Mouse (Mus musculus) splenic B cell, adult 2 months (primary cell): ENCODE data around the gene Igfl3.

ENCODE experiments used
- DNase-seq: peaks from one replicate; pipeline ENCODE4 v3.0.0-alpha.2; 2011; ENCODE audit warnings: low read depth, low spot score
- H3K27me3 ChIP-seq: 2 replicates; pipeline ENCODE4 v1.6.1; 2012; ENCODE audit warnings: mild to moderate bottlenecking, low read length, moderate library complexity, mixed read lengths; ENCODE audit not compliant: control insufficient read depth, poor library complexity, insufficient read depth, severe bottlenecking
- H3K36me3 ChIP-seq: 2 replicates; pipeline ENCODE4 v1.6.1; 2012; ENCODE audit warnings: mild to moderate bottlenecking, low read length, moderate library complexity, mixed read lengths; ENCODE audit not compliant: control insufficient read depth, poor library complexity, insufficient read depth, severe bottlenecking

Igfl3 gene

GRCm38 (mm10) chr7:18176194-18176593 lies at the start of gene Igfl3:
Gene Igfl3 (plus strand): TSS chr7:18176494.
- Histone ChIP-seq H3K36me3 (no peaks in the 10 kb centered on the region), H3K27me3 (no peaks in the 10 kb centered on the region)
- no peak for DNase-seq

- no peak for DNase-seq
- no peaks in the 10 kb centered on the region for H3K27me3 ChIP-seq
- no peaks in the 10 kb centered on the region for H3K36me3 ChIP-seq
Measured at GRCm38 (mm10) chr7:18210938-18211337, 34.6 kb downstream of the Igfl3 start.

- no peak for DNase-seq
- no peaks in the 10 kb centered on the region for H3K36me3 ChIP-seq
- H3K27me3 ChIP-seq: no peaks in the 10 kb centered on the region
Measured at GRCm38 (mm10) chr7:18214699-18215098, 38.4 kb downstream of the Igfl3 start.
